Mouse (Mus musculus) liver, postnatal 0 days (tissue): ENCODE measurements around the gene Ythdc1.

Experiments
- CTCF ChIP-seq: sonication (generic); IDR thresholded peaks from 2 replicates; pipeline ENCODE4 v1.5.1; 2016; ENCODE audit warnings: antibody characterized with exemption, low read depth
- EP300 ChIP-seq: IDR thresholded peaks from 2 replicates; pipeline ENCODE4 v1.6.1; 2016; ENCODE audit warnings: antibody characterized with exemption, low read depth, mild to moderate bottlenecking

DNA sequence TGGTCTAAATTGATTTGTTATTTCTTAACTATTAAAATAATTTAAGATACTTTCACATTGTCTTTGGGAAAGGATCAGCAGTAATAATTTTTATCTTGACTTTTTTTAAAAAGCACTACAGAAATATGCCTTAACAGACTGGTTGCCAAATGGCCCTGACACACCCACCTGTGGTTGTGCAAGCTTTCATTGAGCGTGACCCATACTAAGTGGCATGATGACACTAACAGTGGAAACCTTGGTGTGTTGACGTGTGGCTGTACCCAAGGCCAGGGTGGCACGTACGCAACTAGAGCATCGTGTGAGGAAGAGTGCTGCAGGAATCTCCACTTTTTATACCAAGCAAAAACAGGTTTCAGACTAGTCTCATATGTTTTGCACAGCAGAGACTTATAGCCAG, 27.1 kb upstream of the Ythdc1 start:
- TF ChIP-seq CTCF: no peak
- TF ChIP-seq EP300: no peak
